Mouse (Mus musculus) bone marrow macrophage, adult 2 months (primary cell): ENCODE data around the gene Pi16. TPM values are rescaled to one million over a fixed set of nuclear protein-coding genes. Genes with fewer than 3 reads are reported as not detected.

Experiments used
- H3K27ac ChIP-seq: 2 replicates; pipeline ENCODE4 v1.5.1; 2012; ENCODE audit warnings: low read depth, low read length; ENCODE audit not compliant: insufficient read depth
- H3K4me1 ChIP-seq: 2 replicates; pipeline ENCODE4 v1.6.1; 2012; ENCODE audit warnings: low read length; ENCODE audit not compliant: control insufficient read depth, insufficient read depth
- H3K4me3 ChIP-seq: 2 replicates; pipeline ENCODE4 v1.5.1; 2012; ENCODE audit warnings: mild to moderate bottlenecking, low read length, moderate library complexity; ENCODE audit not compliant: insufficient read depth
- CTCF ChIP-seq: IDR thresholded peaks from 2 replicates; pipeline ENCODE4 v1.5.1; 2012; ENCODE audit warnings: low read depth, mild to moderate bottlenecking, low read length, moderate library complexity
- POLR2A ChIP-seq: IDR thresholded peaks from 2 replicates; pipeline ENCODE4 v1.6.1; 2012; ENCODE audit warnings: mild to moderate bottlenecking, low read depth, low read length, borderline replicate concordance
- polyA plus RNA-seq: library from polyadenylated mRNA; stranded (reverse); fragments of >200 nt; gene quantifications from 2 replicates; pipeline ENCODE4 v1.2.4, GENCODE M21; 2012; ENCODE audit not compliant: missing spikeins, insufficient read depth, insufficient read length

The Pi16 gene
- polyA plus RNA-seq, 1 experiment, result not detected

DNA sequence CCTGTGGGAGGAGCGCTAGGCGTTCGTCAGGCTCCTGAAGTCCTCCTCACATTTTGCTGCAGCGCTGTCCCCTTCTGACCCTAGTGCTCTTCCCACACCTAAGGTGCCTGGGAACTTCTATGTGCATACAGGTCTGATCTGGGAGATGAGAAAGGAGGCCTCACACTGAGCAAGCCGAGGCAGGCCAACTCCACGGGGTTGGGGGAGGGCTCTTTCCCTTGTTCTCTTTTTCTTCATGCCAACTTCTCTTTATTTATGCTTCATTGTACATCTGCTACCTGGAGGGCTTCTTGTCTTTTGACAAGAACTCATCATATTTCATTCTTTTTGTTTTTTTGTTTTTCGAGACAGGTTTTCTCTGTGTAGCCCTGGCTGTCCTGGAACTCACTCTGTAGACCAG, 25.7 kb upstream of the Pi16 start:
- peaks cover 6% of the 10 kb centered on the region for H3K4me1 ChIP-seq
- no peak overlapping the region for H3K4me3 ChIP-seq
- no peak for TF ChIP-seq POLR2A
- no peak for TF ChIP-seq CTCF
- no peak overlapping the region for H3K27ac ChIP-seq

DNA sequence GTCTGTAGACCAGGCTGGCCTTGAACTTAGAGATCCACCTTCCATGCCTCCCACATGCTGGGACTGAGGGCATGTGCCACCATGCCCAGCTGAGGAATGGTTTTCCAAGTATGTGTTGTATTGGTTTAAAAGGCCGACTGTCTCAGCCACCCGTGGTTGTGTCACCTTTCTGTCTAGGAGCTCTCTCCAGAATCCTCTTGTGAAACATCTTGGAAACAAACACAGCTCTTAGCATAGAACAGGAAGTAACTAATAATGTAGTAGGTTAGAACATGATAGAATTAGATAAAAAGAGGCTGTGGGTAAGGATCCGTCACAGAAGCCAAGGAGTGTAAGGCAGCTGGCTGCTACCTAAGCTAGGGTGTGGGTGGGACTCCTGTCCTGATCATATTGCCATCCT, 24.5 kb upstream of the Pi16 start:
- H3K4me1 ChIP-seq, result peaks cover 6% of the 10 kb centered on the region
- H3K27ac ChIP-seq, result no peak overlapping the region
- TF ChIP-seq CTCF (no peak), POLR2A (no peak)

DNA sequence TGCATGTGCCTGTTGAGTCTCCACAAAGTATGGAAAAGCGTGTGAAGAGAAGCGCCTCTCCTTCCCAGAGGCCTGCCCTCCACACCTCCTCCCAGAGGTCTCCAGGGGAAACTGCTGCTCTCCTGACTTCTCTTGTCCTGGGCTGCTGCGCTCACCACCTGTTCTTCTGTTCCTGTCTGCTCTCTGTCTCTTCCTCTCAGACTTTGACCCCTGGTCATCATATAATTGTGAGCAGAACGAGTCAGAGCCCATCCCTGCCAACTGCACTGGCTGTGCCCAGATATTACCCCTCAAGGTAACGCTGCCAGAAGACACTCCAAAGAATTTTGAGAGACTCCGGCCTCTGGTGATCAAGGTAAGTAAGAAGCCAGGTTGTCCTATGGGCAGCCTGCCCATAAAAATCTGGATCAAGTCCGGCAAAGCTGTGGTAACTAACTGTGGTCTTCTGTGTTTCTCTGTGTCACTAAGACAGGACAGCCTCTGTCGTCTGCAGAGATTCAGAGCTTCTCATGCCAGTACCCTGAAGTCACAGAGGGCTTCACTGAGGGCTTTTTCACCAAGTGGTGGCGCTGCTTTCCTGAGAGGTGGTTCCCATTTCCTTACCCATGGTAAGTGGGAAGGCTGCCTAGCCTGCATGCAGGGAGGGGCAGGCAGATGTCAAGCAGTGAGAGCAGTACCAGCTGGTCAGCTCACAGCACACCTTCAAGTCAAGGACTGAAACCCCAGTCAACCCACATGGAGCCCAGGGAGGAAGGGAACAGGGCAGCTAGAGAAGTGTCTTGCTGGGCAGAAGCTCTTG, 23.5 kb upstream of the Pi16 start:
- no peak overlapping the region for H3K27ac ChIP-seq
- TF ChIP-seq POLR2A (no peak), CTCF (no peak)
- H3K4me3 ChIP-seq, result no peak overlapping the region
- peaks cover 6% of the 10 kb centered on the region for H3K4me1 ChIP-seq

More for the DNA sequence above, 24.5 kb upstream of the Pi16 start:
- H3K4me3 ChIP-seq, result no peak overlapping the region

DNA sequence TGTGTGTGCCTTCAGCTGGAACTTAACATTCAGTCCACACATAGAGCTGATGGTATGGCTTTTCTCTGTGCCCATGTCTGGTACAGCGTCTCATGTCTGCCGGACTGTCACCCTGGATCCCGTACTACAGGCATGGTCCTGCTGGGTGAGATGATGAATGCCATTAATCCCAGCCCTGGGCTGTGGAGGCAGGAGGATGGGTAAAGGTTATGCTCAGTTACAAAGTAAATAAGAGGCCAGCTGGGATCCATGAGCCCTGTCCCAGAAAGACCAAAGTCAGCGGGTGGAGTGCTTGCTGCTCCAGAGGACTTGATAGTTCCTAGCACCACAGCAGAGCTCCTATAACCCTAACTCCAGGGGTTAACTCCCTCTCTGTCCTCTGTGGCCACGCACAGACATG, 21.6 kb upstream of the Pi16 start:
- H3K4me1 ChIP-seq, result peaks cover 6% of the 10 kb centered on the region
- no peak overlapping the region for H3K27ac ChIP-seq

DNA sequence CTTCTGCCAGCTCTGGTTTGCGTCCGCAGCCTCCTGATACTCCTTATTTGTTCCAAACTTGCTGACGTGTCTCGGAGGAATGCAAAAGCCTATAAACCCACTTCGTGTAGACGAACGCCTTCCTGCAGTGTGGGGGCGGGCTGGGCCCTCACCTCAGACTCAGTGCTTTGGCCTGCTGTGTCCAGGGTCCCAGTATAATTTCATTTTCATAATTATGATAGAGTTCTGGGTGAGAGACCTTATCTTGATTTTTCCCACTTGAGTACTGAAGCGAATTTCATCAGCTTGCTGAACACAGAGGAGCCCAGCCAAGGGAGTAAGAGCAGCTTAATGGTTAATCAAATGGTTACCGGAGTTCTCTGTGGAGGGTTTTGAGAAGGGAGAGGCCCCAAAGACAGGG, 20.2 kb upstream of the Pi16 start:
- Histone ChIP-seq H3K4me3 (no peak overlapping the region), H3K4me1 (no peaks in the 10 kb centered on the region), H3K27ac (no peak overlapping the region)
- TF ChIP-seq POLR2A (no peak), CTCF (no peak)

More for the DNA sequence above, 21.6 kb upstream of the Pi16 start:
- no peak for TF ChIP-seq POLR2A
- TF ChIP-seq CTCF, result no peak
- no peak overlapping the region for H3K4me3 ChIP-seq

DNA sequence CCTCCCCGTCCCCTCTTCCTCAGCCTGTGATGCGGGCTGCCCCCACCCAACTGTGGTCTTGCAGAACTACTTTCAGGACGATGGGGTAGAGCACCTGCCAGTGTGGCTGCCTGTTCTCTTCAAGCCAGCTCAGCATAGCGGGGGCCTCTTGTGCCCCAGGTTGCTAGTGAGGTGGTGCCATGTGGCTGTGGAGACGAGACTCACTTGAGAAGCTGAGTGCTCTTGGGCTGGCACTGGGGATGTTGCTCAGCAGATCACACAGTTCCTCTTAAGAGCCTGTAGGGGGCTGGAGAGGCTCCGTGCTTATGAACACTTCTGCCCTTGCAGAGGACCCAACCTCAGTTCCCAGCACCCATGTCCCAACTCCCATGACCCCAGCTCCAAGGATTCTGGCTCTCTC, 19.7 kb upstream of the Pi16 start:
- Histone ChIP-seq H3K4me1 (no peaks in the 10 kb centered on the region), H3K27ac (no peak overlapping the region), H3K4me3 (no peak overlapping the region)
- TF ChIP-seq CTCF, result 0 out of 2 replicates have a peak, but pooled peaks have one; percentile 8
- TF ChIP-seq POLR2A, result no peak

DNA sequence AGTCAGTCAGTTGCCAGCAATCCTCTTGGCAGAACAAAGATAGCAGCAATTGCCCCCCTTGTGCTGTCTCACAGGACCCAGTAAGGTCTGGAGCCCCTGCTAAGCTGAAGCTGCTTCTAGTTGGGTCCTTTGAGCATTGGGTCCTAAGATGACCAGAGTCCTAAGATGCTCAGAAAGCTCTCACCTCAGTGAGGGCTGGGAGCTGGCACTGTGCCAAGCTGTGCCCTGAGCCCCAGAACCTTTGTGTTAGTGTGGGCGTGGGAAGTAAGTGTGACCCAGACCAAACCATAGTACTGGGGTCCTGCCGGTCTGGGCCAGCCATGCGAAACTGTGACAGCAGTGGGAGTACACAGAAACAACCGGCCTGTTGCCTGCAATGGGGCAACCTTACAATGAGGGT, 18.2 kb upstream of the Pi16 start:
- TF ChIP-seq CTCF (no peak), POLR2A (no peak)
- no peaks in the 10 kb centered on the region for H3K4me1 ChIP-seq
- H3K27ac ChIP-seq, result no peak overlapping the region
- H3K4me3 ChIP-seq, result no peak overlapping the region

DNA sequence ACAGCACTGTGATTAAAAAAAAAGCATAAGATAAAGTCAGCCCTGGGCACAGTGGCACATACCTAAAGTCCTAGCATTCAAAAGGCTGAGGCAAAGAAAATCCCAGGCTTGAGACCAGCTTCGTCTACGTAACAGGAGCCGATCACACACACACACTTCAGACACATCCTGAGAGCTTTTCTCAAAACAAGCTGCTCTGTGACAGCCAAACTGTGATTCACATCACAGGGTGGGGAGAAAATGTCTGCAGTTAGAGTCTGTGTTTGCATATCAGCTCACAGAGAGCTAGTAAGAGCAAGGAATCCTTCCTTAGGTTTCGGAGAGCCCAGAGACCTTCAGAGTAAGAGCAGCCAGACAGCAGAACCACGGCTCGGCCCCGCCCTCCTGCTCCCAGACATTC, 16.6 kb upstream of the Pi16 start:
- no peaks in the 10 kb centered on the region for H3K4me1 ChIP-seq
- no peak for TF ChIP-seq POLR2A
- no peak for TF ChIP-seq CTCF
- H3K4me3 ChIP-seq, result no peak overlapping the region
- H3K27ac ChIP-seq, result no peak overlapping the region

DNA sequence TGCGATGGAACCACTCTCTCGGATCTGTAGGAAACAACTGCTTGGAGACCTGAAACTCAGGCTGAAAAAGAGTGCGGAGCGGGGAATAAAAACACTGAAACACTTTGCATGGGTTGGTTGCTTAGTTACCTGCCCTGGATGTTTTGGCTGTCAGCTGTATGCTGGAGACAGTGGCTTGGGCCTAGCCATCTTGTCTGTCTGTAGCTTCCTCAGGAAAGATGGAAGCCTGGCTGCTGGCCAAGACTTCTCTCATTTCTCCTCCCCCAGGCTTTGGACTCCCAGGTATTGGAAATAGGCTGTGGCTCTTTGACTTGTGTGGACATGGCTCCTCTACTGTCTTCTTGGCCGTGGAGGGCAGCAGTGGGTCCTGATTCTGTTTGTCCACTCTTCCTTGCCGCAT, 16.1 kb upstream of the Pi16 start:
- TF ChIP-seq POLR2A (no peak), CTCF (no peak)
- H3K4me1 ChIP-seq, result no peaks in the 10 kb centered on the region
- no peak overlapping the region for H3K27ac ChIP-seq
- no peak overlapping the region for H3K4me3 ChIP-seq

DNA sequence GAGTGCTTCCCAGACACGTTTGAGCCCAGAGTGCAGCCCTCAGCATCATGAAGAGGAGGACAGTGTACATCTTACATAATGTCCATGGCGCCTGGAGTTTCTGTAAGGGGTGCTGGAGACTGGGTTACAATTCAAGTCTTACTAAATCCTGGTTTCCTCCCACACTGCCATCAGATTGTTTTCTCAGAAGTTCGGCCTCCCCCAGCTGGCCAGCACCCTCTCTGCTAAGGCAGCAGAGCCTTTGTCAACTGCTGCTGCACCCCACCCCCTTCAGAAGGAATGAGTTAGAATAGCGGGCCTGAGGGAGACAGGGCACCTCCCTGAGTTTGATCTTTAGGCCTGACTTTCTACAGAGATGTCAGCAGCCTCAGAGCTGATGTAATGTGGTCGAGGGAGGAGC, 15.3 kb upstream of the Pi16 start:
- no peaks in the 10 kb centered on the region for H3K4me1 ChIP-seq

DNA sequence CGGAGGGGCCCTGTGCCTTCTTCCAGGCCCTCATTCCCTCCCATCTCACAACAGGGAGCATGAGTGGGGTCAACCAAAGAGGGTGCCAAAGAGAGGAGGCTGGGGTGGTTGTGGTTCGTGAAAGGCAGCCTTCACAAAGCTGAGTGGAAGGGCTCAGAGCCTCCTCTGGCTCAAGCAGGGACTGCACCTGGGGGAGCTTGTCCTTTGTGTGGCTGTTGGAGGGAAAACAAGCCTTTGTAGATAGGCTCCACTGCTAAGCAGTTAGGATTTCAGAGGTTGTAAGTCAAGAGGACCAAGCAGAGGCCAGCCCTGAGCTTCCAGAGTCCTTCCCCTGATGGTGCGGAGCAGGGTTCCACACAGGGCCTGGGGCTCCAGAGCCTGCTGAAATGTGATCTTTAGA, 14.4 kb upstream of the Pi16 start:
- TF ChIP-seq CTCF, result no peak
- no peak for TF ChIP-seq POLR2A
- Histone ChIP-seq H3K27ac (no peak overlapping the region), H3K4me1 (no peaks in the 10 kb centered on the region), H3K4me3 (no peak overlapping the region)

More for the DNA sequence above, 15.3 kb upstream of the Pi16 start:
- Histone ChIP-seq H3K27ac (no peak overlapping the region), H3K4me3 (no peak overlapping the region)
- TF ChIP-seq CTCF (no peak), POLR2A (no peak)
